In genomic region chr1:181888801-181889200, GRCm38 (mm10) we compare ENCODE assay signal across 8 mouse cellular contexts. TPM values are rescaled to one million over a fixed set of nuclear protein-coding genes. Genes with fewer than 3 reads are reported as not detected.
DNase-seq lines count a peak whose midpoint lies in the region; ATAC-seq lines count a peak whose summit lies in the region.

No protein-coding gene starts in this region.

- H3K9me3 ChIP-seq in megakaryocyte, embryonic 14.5 days: no peaks in the 10 kb centered on the region

- peaks cover 31% of the 10 kb centered on the region for H3K4me1 ChIP-seq in megakaryocyte, embryonic 14.5 days

- H3K27me3 ChIP-seq in megakaryocyte, embryonic 14.5 days (replicated peaks): peaks cover 4% of the 10 kb centered on the region

- H3K4me3 ChIP-seq in megakaryocyte, embryonic 14.5 days (replicated peaks): peak overlapping the region; percentile 80

- H3K36me3 ChIP-seq in megakaryocyte, embryonic 14.5 days (replicated peaks; ENCODE audit: low read length): no peaks in the 10 kb centered on the region

- peak; percentile 99 for ATAC-seq in common myeloid progenitor, adult 5-6 weeks (replicated peaks; ENCODE audit: low read depth, poor library complexity, severe bottlenecking)

- peak; percentile 55 for DNase-seq in WW6 (ENCODE audit: low read depth, low spot score)
- DNase-seq in gastrocnemius, postnatal 10 days: peak; percentile 94
- DNase-seq in induced T-regulatory cell, adult 2 months (ENCODE audit: low read depth): peak; percentile 93
- peak; percentile 57 to 93 for DNase-seq in left cerebral cortex, adult 8-10 months (ENCODE audit: low spot score in 2 of 2)
- peak; percentile 90 to 95 for DNase-seq in right cerebral cortex, adult 2 months (ENCODE audit: low spot score in 2 of 2)
- peak; percentile 56 for DNase-seq in urinary bladder, postnatal 10 days (ENCODE audit: low spot score)

RNA-seq across cellular contexts. Expression of gene Lbr, which starts 46.0 kb away (rescaled TPM):
- 187 and 212 TPM in 2 replicates for total RNA-seq in common myeloid progenitor, adult 5-6 weeks (2017)
- 10 to 100 TPM; 34.4 to 40.9 TPM for total RNA-seq in gastrocnemius, postnatal 10 days (2021)
- total RNA-seq in left cerebral cortex, adult 8-10 months (2022): 10 to 100 TPM; 12.1 to 15.2 (median 15.0) TPM
- 24.2 and 54.4 TPM in 2 replicates for polyA plus RNA-seq in megakaryocyte, embryonic 14.5 days (2012; ENCODE audit: insufficient read depth, low replicate concordance)

Comparison
In these comparisons a context has a peak if more than half of its experiments do, and no peak if none do; other contexts are left out.
1. Peak in every context shown above with its lines: DNase-seq, ATAC-seq and H3K4me3 ChIP-seq.